Mouse (Mus musculus): Measurements from ENCODE around the gene Syt1. TPM values are rescaled to one million over a fixed set of nuclear protein-coding genes. Genes with fewer than 3 reads are reported as not detected.

Syt1 gene
- polyA plus RNA-seq, 1 experiment from 2014 or later = 0.25 TPM

GRCm38 (mm10) chr10:108569568-108570139 lies 441.1 kb downstream of the Syt1 start:
- no peaks in the 10 kb centered on the region for H3K36me3 ChIP-seq (ENCODE audit: insufficient read depth)
- DNase-seq = no peak
- no peak overlapping the region for H3K9ac ChIP-seq
- 85% methylated on average over 6 of the region's 6 CpGs for WGBS
- no peak overlapping the region for H3K4me2 ChIP-seq
- H3K9me3 ChIP-seq (ENCODE audit: low read depth, low read length) = no peaks in the 10 kb centered on the region
- H3K4me1 ChIP-seq (ENCODE audit: insufficient read depth) = peaks cover 9% of the 10 kb centered on the region; the same call in 1 of the 2 replicates
- no peak overlapping the region for H3K27ac ChIP-seq (ENCODE audit: low read depth)
- TF ChIP-seq CTCF (IDR thresholded peaks at IDR 0.05; ENCODE audit: low read depth) = no peak
- ATAC-seq (ENCODE audit: insufficient read depth) = no peak
- no peak overlapping the region for H3K4me3 ChIP-seq (ENCODE audit: low read depth, low read length)
- H3K27me3 ChIP-seq (ENCODE audit: insufficient read depth, low read length) = no peaks in the 10 kb centered on the region

- WGBS = 66% methylated on average over 6 of the region's 6 CpGs
- DNase-seq = no peak
- ATAC-seq (ENCODE audit: insufficient read depth) = no peak
- no peak overlapping the region for H3K27ac ChIP-seq (ENCODE audit: low read depth)
- peaks cover 9% of the 10 kb centered on the region; the same call in 1 of the 2 replicates for H3K4me1 ChIP-seq (ENCODE audit: insufficient read depth)
- H3K4me2 ChIP-seq = no peak overlapping the region
- H3K9me3 ChIP-seq (ENCODE audit: low read depth, low read length) = no peaks in the 10 kb centered on the region
- H3K9ac ChIP-seq = no peak overlapping the region
- no peaks in the 10 kb centered on the region for H3K36me3 ChIP-seq (ENCODE audit: insufficient read depth)
- no peak for TF ChIP-seq CTCF (IDR thresholded peaks at IDR 0.05; ENCODE audit: low read depth)
- H3K4me3 ChIP-seq (ENCODE audit: low read depth, low read length) = no peak overlapping the region
- no peaks in the 10 kb centered on the region for H3K27me3 ChIP-seq (ENCODE audit: insufficient read depth, low read length)
These were observed 441.9 kb downstream of the Syt1 start for GRCm38 (mm10) chr10:108568925-108569324.

- no peak overlapping the region for H3K9ac ChIP-seq
- no peak for TF ChIP-seq CTCF (IDR thresholded peaks at IDR 0.05; ENCODE audit: low read depth)
- H3K9me3 ChIP-seq (ENCODE audit: low read depth, low read length) = no peaks in the 10 kb centered on the region
- WGBS = 8% methylated on average over 8 of the region's 8 CpGs
- ATAC-seq (ENCODE audit: insufficient read depth) (peak; percentile 91), DNase-seq (peak; percentile 85)
- H3K4me3 ChIP-seq (ENCODE audit: low read depth, low read length) = no peak overlapping the region
- no peak overlapping the region for H3K27ac ChIP-seq (ENCODE audit: low read depth)
- H3K36me3 ChIP-seq (ENCODE audit: insufficient read depth) = no peaks in the 10 kb centered on the region
- H3K4me2 ChIP-seq = peak overlapping the region; percentile 31; the same call in 1 of the 2 replicates
- H3K4me1 ChIP-seq (ENCODE audit: insufficient read depth) = peaks cover 9% of the 10 kb centered on the region; the same call in 1 of the 2 replicates
- H3K27me3 ChIP-seq (ENCODE audit: insufficient read depth, low read length) = no peaks in the 10 kb centered on the region
These were observed 442.6 kb downstream of the Syt1 start for GRCm38 (mm10) chr10:108568136-108568535.

GRCm38 (mm10) chr10:108567456-108567855 lies 443.3 kb downstream of the Syt1 start:
- TF ChIP-seq CTCF (IDR thresholded peaks at IDR 0.05; ENCODE audit: low read depth) = no peak
- no peak for DNase-seq
- 92% methylated on average over 6 of the region's 6 CpGs for WGBS
- H3K9ac ChIP-seq = no peak overlapping the region
- H3K27ac ChIP-seq (ENCODE audit: low read depth) = no peak overlapping the region
- H3K27me3 ChIP-seq (ENCODE audit: insufficient read depth, low read length) = no peaks in the 10 kb centered on the region
- H3K36me3 ChIP-seq (ENCODE audit: insufficient read depth) = no peaks in the 10 kb centered on the region
- ATAC-seq (ENCODE audit: insufficient read depth) = no peak
- H3K4me3 ChIP-seq (ENCODE audit: low read depth, low read length) = no peak overlapping the region
- H3K9me3 ChIP-seq (ENCODE audit: low read depth, low read length) = no peaks in the 10 kb centered on the region
- H3K4me1 ChIP-seq (ENCODE audit: insufficient read depth) = peaks cover 9% of the 10 kb centered on the region; the same call in 1 of the 2 replicates
- H3K4me2 ChIP-seq = no peak overlapping the region

- TF ChIP-seq CTCF (IDR thresholded peaks at IDR 0.05; ENCODE audit: low read depth) = no peak
- Histone ChIP-seq H3K4me1 (ENCODE audit: insufficient read depth) (no peaks in the 10 kb centered on the region), H3K4me2 (no peak overlapping the region), H3K9ac (no peak overlapping the region), H3K27ac (ENCODE audit: low read depth) (no peak overlapping the region), H3K9me3 (ENCODE audit: low read depth, low read length) (no peaks in the 10 kb centered on the region), H3K27me3 (ENCODE audit: insufficient read depth, low read length) (no peaks in the 10 kb centered on the region), H3K4me3 (ENCODE audit: low read depth, low read length) (no peak overlapping the region), H3K36me3 (ENCODE audit: insufficient read depth) (no peaks in the 10 kb centered on the region)
- ATAC-seq (ENCODE audit: insufficient read depth) (no peak), DNase-seq (no peak)
- WGBS = 76% methylated on average over 2 of the region's 2 CpGs
These were observed 451.2 kb downstream of the Syt1 start for GRCm38 (mm10) chr10:108559607-108559908.

- no peaks in the 10 kb centered on the region for H3K9me3 ChIP-seq (ENCODE audit: low read depth, low read length)
- no peaks in the 10 kb centered on the region for H3K27me3 ChIP-seq (ENCODE audit: insufficient read depth, low read length)
- H3K27ac ChIP-seq (ENCODE audit: low read depth) = no peak overlapping the region
- no peaks in the 10 kb centered on the region for H3K4me1 ChIP-seq (ENCODE audit: insufficient read depth)
- no peak for TF ChIP-seq CTCF (IDR thresholded peaks at IDR 0.05; ENCODE audit: low read depth)
- DNase-seq (no peak), ATAC-seq (ENCODE audit: insufficient read depth) (no peak)
- no peaks in the 10 kb centered on the region for H3K36me3 ChIP-seq (ENCODE audit: insufficient read depth)
- H3K4me3 ChIP-seq (ENCODE audit: low read depth, low read length) = no peak overlapping the region
- no peak overlapping the region for H3K4me2 ChIP-seq
- no peak overlapping the region for H3K9ac ChIP-seq
- 55% methylated on average over 19 of the region's 19 CpGs for WGBS
These were observed 451.8 kb downstream of the Syt1 start for GRCm38 (mm10) chr10:108558812-108559606.

GRCm38 (mm10) chr10:108552544-108552943 lies 458.2 kb downstream of the Syt1 start:
- no peak overlapping the region for H3K4me3 ChIP-seq (ENCODE audit: low read depth, low read length)
- H3K9me3 ChIP-seq (ENCODE audit: low read depth, low read length) = no peaks in the 10 kb centered on the region
- H3K4me1 ChIP-seq (ENCODE audit: insufficient read depth) = no peaks in the 10 kb centered on the region
- ATAC-seq (ENCODE audit: insufficient read depth) = no peak
- TF ChIP-seq CTCF (IDR thresholded peaks at IDR 0.05; ENCODE audit: low read depth) = no peak
- no peak overlapping the region for H3K9ac ChIP-seq
- 89% methylated on average over 6 of the region's 6 CpGs for WGBS
- H3K27ac ChIP-seq (ENCODE audit: low read depth) = no peak overlapping the region
- H3K36me3 ChIP-seq (ENCODE audit: insufficient read depth) = no peaks in the 10 kb centered on the region
- DNase-seq = no peak
- H3K4me2 ChIP-seq = no peak overlapping the region
- no peaks in the 10 kb centered on the region for H3K27me3 ChIP-seq (ENCODE audit: insufficient read depth, low read length)

Data from lung, embryonic 14.5 days (tissue).